Mouse (Mus musculus) right cerebral cortex, postnatal 4 days (tissue): ENCODE data around the gene Irf1.

Experiments used
- DNase-seq: peaks from one replicate; pipeline ENCODE4 v3.0.0-alpha.2; 2022

Gene Irf1

GRCm38 (mm10) chr11:53813001-53813868, 43.4 kb downstream of the Irf1 start:
- no peak for DNase-seq

- no peak for DNase-seq
Measured at GRCm38 (mm10) chr11:53814810-53815209, 45.0 kb downstream of the Irf1 start.

- no peak for DNase-seq
Measured at GRCm38 (mm10) chr11:53816841-53817375, 47.1 kb downstream of the Irf1 start.

DNA sequence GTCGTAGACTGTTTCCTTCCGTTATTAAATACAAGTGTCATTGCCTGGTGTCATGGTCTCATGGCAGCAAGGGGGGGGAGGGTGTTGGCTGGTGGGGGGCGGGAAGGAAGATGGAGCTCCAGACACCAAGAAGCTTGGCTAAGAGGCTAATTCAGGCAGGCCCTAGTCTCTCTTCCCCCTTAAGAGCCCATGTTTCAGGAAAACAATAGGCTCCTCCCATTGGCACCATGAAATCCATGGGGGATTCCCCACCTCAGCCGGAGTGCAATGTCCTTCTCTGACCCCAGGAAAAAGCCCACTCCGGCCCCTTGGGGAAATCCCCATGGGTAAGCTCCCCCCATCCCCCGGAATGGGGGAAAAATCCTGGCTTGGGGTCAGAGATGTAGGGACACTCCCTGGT, 49.0 kb downstream of the Irf1 start:
- no peak for DNase-seq

DNA sequence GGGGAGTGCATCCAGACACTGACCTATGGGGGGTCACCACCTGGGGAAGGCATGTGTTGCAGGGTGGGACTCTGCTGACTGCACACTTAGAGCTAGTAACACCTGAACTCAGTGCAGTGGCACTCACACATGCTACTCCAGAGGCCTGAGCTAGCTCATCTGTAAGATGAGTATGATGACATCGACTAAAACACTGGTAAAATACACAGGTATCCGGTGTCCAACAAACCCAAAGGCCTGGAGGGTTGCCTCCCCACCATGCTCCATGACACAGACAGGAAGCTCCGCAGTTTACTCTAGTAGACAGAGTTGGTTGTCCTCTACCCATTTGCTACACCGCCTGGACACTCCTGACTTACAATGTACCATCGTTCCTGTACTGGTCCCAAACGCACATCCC, 49.7 kb downstream of the Irf1 start:
- DNase-seq: no peak

DNA sequence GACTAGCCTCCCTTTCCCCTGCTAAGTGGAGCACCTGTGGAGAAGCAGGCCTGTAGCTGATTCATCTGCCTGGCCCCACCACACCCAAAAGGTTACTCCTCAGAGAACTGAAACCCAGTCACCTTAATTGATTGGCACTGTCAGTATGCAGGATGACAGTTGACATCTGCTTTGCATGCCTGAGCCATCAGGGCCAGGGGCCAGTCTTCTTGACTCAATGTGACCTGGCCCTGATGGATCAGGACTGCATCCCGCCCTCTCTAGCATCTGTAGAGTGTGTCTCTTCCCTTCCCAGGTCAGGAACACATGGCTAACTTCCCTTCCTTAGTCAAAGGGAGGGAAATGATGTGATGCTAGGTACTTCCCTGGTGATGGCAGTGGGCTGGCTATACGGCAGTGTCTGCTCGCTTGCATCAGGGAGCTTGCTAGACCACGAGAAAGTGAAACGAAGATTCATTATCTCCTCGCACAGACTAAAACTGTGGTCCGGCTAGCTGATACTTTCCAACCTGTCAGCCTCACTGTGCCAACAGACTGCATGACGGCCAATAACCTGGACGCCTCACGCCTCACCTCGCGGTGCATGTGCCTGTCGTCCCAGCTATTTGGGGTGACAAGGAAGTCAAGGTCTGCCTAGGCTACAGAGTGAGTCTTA, 50.8 kb downstream of the Irf1 start:
- DNase-seq: no peak

DNA sequence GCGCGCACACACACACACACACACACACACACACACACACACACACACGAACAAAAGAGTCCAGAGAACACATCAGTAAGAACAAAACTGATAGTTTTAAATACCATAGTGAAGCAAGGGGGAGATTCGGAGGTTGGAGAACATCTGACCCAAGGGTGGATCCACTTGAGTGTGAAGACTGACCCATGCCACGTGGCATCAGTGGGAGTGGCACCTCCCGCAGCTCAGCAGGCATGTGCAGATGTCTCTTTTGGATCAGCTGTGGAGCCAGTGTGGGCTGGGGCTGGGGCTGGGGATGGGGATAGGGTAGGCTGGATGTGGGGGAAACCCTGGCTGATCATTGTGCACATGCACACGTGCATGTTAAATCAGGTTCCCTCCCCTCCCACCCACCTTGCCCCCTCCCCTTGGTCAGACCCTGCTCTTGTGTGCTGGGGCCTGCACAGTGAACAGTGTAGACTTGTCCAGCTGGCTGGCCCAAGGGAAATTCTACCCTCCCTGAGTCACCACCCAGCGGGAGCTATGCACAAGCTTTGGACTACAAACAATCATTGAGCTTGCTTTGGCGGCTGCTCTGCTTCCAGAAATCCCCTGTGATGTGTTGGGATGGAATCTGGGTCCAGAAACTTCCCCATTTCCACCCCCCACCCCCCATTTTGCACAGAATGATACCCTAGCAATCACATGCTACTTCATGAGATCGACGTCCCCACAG, 51.6 kb downstream of the Irf1 start:
- no peak for DNase-seq

- DNase-seq: no peak
Measured at GRCm38 (mm10) chr11:53821945-53822338, 52.1 kb downstream of the Irf1 start.

DNA sequence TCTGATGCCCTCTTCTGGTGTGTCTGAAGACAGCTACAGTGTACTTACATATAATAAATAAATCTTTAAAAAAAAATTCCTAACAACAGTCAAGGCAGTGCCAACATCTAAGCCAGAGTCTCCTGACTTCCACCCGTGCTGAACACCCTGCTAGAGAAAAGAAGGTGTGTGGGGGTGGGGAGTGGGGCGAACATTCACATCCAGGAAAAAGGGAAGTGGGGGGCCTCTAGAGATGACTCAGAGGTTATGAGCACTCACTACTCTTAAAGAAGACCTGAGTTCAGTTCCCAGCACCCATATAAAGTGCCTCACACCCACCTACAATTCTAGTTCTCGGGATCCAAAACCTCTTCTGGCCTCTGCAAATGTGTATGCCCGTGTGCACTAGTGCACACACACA, 55.6 kb downstream of the Irf1 start:
- no peak for DNase-seq
